Mouse (Mus musculus) liver, postnatal 0 days (tissue): ENCODE results near the gene Slc17a8. TPM values are rescaled to one million over a fixed set of nuclear protein-coding genes. Genes with fewer than 3 reads are reported as not detected.

Experiments used
- ATAC-seq: fragments of 200-750 bp; cut with Nextera tagmentation; 2 replicates; pipeline ENCODE4 v1.8.0; 2017; ENCODE audit warnings: mild to moderate bottlenecking, moderate library complexity
- DNase-seq: peaks from one replicate; pipeline ENCODE4 v3.0.0-alpha.2; 2016
- H3K27ac ChIP-seq: fragments of 300-500 bp; sonication (generic); 2 replicates; pipeline ENCODE4 v1.5.1; 2014; ENCODE audit warnings: antibody characterized with exemption, moderate library complexity, mild to moderate bottlenecking, low read depth
- H3K27me3 ChIP-seq: fragments of 300-500 bp; sonication (generic); 2 replicates; pipeline ENCODE4 v1.6.1; 2014; ENCODE audit warnings: low read length, control low read depth, mixed read lengths; ENCODE audit not compliant: insufficient read depth
- H3K36me3 ChIP-seq: fragments of 300-500 bp; sonication (generic); replicated peaks from 2 replicates; pipeline ENCODE4 v1.6.1; 2014; ENCODE audit warnings: mild to moderate bottlenecking, control low read depth, low read length, moderate library complexity, mixed read lengths; ENCODE audit not compliant: insufficient read depth
- H3K4me1 ChIP-seq: fragments of 300-500 bp; sonication (generic); 2 replicates; pipeline ENCODE4 v1.6.1; 2014; ENCODE audit warnings: antibody characterized with exemption, mild to moderate bottlenecking, control low read depth; ENCODE audit not compliant: insufficient read depth
- H3K4me2 ChIP-seq: fragments of 300-500 bp; sonication (generic); 2 replicates; pipeline ENCODE4 v1.6.1; 2014; ENCODE audit warnings: low read depth, mild to moderate bottlenecking, low read length, moderate library complexity, mixed read lengths
- H3K4me3 ChIP-seq: fragments of 300-500 bp; sonication (generic); 2 replicates; pipeline ENCODE4 v1.5.1; 2014; ENCODE audit warnings: low read depth, low read length
- H3K9ac ChIP-seq: fragments of 300-500 bp; sonication (generic); replicated peaks from 2 replicates; pipeline ENCODE4 v1.6.1; 2014; ENCODE audit warnings: mild to moderate bottlenecking, moderate library complexity
- H3K9me3 ChIP-seq: fragments of 300-500 bp; sonication (generic); 2 replicates; pipeline ENCODE4 v1.6.1; 2016; ENCODE audit warnings: mild to moderate bottlenecking, control low read depth, low read length, mixed read lengths
- CTCF ChIP-seq: sonication (generic); IDR thresholded peaks from 2 replicates; pipeline ENCODE4 v1.5.1; 2016; ENCODE audit warnings: antibody characterized with exemption, low read depth
- EP300 ChIP-seq: IDR thresholded peaks from 2 replicates; pipeline ENCODE4 v1.6.1; 2016; ENCODE audit warnings: antibody characterized with exemption, low read depth, mild to moderate bottlenecking
- WGBS: fragments of 180-500 bp; shearing (Covaris S2); extraction: QIAGEN DNeasy Blood & Tissue Kit; methylation state at CpG from one replicate; pipeline ENCODE4 v1.1.7; 2014; ENCODE audit not compliant: insufficient replicate concordance; 5-methylcytosine and 5-hydroxymethylcytosine counted together
- polyA plus RNA-seq: library from polyadenylated mRNA; unstranded; fragments of >200 nt; fragmentation: Nextera tagmentation; extraction: Ambion mirVana; gene quantifications from 2 replicates; pipeline ENCODE4 v1.2.1, GENCODE M21; 2015

The Slc17a8 gene
- polyA plus RNA-seq, 1 experiment from 2014 or later = 0.11 TPM

DNA sequence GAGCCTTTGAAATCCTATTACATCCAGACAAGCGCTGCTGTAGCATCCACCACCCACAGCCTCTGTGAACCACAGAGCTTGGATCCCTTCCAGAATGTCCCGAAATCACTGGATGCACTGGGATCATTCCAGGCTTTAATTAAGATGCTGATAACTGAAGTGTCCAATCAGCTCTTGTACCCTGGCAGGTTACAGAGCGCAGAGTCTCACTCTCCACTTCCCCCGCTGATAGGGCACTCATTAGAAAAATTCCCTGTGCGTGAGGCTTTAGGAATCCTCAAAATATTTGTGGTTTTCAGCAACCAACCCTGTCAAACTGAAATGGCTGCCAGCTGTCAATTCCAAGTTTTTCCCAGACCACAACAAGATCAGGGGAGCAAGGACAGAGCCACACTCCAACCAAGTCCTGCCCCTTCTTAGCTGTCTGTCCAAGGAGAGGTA is 89.8 kb downstream of the Slc17a8 start:
- ATAC-seq = no peak
- TF ChIP-seq CTCF (no peak), EP300 (no peak)
- no peak overlapping the region for H3K4me3 ChIP-seq
- H3K4me2 ChIP-seq = peak overlapping the region; percentile 69
- no peaks in the 10 kb centered on the region for H3K9me3 ChIP-seq
- WGBS = 60% methylated on average over 5 of the region's 5 CpGs
- H3K27me3 ChIP-seq = no peaks in the 10 kb centered on the region
- no peaks in the 10 kb centered on the region for H3K36me3 ChIP-seq
- H3K4me1 ChIP-seq = peaks cover 30% of the 10 kb centered on the region
- 0 out of 2 replicates have a peak overlapping the region, but pooled peaks have one; percentile 22 for H3K9ac ChIP-seq
- H3K27ac ChIP-seq = peak overlapping the region; percentile 86
- DNase-seq = peak; percentile 20

DNA sequence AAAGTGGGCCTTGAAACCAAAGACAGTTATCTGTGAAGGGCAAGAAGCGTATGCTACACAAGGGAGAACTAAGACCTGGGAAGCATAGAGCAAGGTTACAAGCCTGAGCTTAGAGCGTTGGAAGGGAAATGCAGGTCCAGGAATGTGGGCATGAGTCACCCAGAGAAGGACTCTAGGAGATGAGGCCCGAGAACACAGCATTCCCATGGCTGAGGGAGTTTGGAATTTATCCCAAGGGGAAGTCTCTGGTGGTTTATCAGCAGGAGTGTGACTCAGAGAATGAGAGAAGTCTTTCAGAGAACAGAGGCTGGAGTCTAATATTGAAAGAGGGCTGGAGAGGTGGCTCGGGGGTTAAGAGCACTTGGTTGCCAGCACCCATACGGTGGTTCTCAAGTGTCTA is 94.0 kb downstream of the Slc17a8 start:
- H3K4me2 ChIP-seq = no peak overlapping the region
- H3K4me3 ChIP-seq = no peak overlapping the region
- DNase-seq (no peak), ATAC-seq (peak; percentile 44; the same call in 1 of the 2 replicates)
- H3K4me1 ChIP-seq = peaks cover 35% of the 10 kb centered on the region
- 71% methylated on average over 5 of the region's 5 CpGs for WGBS
- H3K9me3 ChIP-seq = no peaks in the 10 kb centered on the region
- no peak for TF ChIP-seq CTCF
- TF ChIP-seq EP300 = no peak
- no peak overlapping the region for H3K9ac ChIP-seq
- H3K36me3 ChIP-seq = no peaks in the 10 kb centered on the region
- no peak overlapping the region for H3K27ac ChIP-seq
- no peaks in the 10 kb centered on the region for H3K27me3 ChIP-seq

DNA sequence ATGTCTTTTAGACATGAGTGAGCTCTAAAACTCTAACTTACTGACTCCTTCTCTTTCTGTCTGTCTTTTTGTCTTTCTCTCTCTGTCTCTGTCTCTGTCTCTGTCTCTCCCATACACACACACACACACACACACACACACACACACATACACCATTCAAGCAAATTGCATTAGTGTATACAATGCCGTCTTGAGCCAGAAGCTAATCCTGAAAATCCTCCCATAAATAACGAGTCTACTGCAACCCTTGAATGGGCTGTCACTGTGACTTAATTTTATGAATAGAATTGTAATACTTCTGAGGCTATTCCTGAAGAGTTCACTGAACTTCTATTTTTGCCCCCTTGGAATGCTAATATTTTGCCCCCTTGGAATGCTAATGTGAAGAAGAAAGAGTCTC is 95.2 kb downstream of the Slc17a8 start:
- Histone ChIP-seq H3K27me3 (no peaks in the 10 kb centered on the region), H3K4me1 (peaks cover 33% of the 10 kb centered on the region), H3K36me3 (no peaks in the 10 kb centered on the region), H3K9ac (no peak overlapping the region), H3K4me3 (no peak overlapping the region), H3K9me3 (no peaks in the 10 kb centered on the region), H3K4me2 (no peak overlapping the region), H3K27ac (no peak overlapping the region)
- TF ChIP-seq CTCF (no peak), EP300 (no peak)
- ATAC-seq (no peak), DNase-seq (no peak)
- WGBS = 80% methylated on average over 2 of the region's 2 CpGs

Other genes starting within 250 kb of the Slc17a8 start
- gene Gas2l3, start 177.3 kb downstream of the Slc17a8 start, polyA plus RNA-seq = 2.8 and 2.9 TPM in 2 replicates
- gene Nr1h4, start 87.7 kb downstream of the Slc17a8 start, polyA plus RNA-seq = 35.9 and 43.5 TPM in 2 replicates
- 3.5 and 4.8 TPM in 2 replicates for gene Scyl2, start 65.0 kb upstream of the Slc17a8 start, polyA plus RNA-seq
- 19.2 and 19.9 TPM in 2 replicates for gene Actr6, start 111.0 kb upstream of the Slc17a8 start, polyA plus RNA-seq
- 13.2 and 14.7 TPM in 2 replicates for gene Uhrf1bp1l, start 123.7 kb upstream of the Slc17a8 start, polyA plus RNA-seq